Mouse (Mus musculus) neural tube, postnatal 0 days (tissue): ENCODE results near the gene Tbc1d14. TPM values are rescaled to one million over a fixed set of nuclear protein-coding genes. Genes with fewer than 3 reads are reported as not detected.

Source experiments
- polyA plus RNA-seq: library from polyadenylated mRNA; unstranded; fragments of >200 nt; fragmentation: Nextera tagmentation; extraction: Ambion mirVana; gene quantifications from 2 replicates; pipeline ENCODE4 v1.2.1, GENCODE M21; 2015

The Tbc1d14 gene
- polyA plus RNA-seq = 36.7 and 43.2 TPM in 2 replicates

DNA sequence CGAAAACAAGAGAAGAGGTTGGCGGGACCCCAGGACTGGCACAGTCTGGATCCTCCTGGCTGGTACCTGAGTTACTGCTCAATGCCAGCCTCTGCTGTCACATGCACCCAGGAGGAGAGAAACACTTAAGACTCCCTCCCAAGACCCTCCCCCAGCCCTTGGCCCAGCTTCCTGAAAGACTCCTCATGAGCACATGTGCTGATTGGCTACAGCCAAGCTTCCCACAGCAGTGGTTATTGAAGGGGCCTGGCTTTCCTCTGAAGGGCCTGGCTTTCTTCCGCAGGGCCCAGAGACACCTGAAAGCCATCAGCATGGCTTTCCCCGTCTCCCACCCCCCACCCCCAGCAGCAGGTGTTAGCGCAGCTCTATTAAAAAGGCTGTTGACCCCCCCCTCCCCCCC, at the start of gene Tbc1d14:
Tbc1d14 (minus strand) TSS at position 101 of the 400 bp plus-strand sequence.

DNA sequence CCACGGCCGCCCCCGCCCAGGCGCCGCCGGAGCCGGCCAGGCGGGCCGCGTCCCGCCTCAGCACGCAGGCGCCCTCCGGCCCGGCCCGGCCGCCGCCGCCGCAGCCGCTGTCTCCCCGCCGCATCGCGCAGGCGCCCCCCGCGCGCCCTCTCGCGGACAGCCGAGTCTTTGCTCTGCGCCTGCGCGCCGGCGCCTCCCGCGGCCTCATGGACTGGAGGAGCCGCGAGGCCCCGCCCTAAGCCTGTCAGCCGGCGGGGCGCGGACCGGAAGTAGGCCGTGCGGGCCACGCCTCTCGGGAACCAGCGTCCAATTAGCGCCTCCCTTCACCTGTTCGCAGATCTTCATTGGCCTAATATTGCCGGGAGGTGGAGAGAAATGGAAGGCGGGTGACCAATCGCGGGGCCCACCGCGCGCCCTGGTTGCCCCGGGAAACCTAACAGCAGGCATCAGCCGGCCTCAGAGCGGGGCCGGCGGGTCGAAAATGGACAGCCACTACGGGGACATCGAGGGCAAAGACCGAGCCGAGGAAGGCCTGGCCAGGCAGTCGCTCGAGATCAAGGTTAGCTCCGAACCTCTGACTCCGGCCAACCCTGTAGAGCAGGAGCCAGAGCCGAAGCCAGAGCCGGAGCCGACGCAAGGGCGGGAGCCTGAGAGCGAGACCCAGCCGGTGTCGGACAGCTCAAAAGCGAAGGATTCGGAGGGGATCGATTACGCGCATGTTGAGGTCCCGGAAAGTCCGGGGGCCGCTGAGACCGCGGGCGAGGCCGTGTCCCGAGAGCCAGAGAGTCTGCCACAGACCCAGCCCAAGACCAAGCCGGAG, 108.7 kb downstream of the Tbc1d14 start, which contains the start of the genes Tada2b and Ccdc96:
Tada2b (minus strand) TSS at position 115 of the 820 bp plus-strand sequence.
Ccdc96 (plus strand) TSS at position 418 of the 820 bp plus-strand sequence.

DNA sequence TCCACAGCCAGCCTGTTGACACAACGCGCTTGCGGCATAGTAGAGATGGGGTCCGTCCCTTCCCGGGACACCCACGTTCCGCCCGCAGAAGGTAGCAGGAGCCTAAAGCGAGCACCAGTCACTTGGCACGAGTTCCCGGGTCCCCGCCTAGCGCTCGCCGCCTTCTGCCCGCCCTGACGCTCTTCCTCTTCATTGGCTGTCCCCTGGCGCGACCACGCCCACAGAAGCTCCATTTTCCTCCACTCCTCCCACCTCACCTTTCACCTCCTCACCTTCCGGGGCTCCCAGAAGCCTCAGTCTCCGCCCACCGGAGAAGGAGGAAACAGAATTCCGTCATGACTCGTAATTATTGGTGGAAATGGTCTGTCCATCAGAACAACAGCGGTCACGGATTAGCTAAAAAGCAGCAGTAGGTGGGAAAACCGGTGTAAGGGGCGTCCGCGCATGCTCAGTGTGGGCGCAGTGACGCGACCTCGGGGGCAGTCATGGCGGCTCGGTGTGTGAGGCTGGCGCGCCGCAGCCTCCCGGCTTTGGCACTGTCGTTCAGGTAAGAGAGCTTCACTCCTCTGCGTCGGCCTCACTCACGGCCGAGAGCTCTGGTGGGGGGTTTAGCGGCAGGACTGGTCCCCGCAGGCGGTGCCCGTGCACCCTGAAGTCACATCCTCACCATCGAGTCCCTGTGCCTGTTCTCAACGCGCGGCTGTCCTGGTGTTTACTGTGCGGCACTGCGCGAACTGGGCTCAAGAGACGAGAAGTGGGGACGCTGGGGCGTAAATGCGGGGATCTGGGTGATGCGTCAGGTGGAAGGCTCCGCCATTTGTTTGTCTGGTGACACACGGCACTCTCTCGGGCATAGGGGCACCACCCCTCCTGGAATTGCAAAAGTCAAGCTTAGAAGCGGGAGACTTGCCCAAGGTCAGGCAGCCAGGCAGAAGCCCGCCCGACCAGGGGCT, 128.1 kb downstream of the Tbc1d14 start, which contains the start of gene Grpel1:
Grpel1 (plus strand) TSS at position 290 of the 953 bp plus-strand sequence.

Other genes starting within 250 kb of the Tbc1d14 start
- gene Sorcs2, start 195.1 kb downstream of the Tbc1d14 start, polyA plus RNA-seq = 12.1 and 15.5 TPM in 2 replicates
- gene Grpel1, start 128.3 kb downstream of the Tbc1d14 start, polyA plus RNA-seq = 43.8 and 46.8 TPM in 2 replicates
- gene Tada2b, start 109.0 kb downstream of the Tbc1d14 start, polyA plus RNA-seq = 3.1 and 3.3 TPM in 2 replicates
- 2.0 TPM in 2 replicates for gene Ccdc96, start 108.7 kb downstream of the Tbc1d14 start, polyA plus RNA-seq
- gene D5Ertd579e, start 102.7 kb upstream of the Tbc1d14 start, polyA plus RNA-seq = 20.4 and 20.7 TPM in 2 replicates
- 33.1 and 34.2 TPM in 2 replicates for gene Bloc1s4, start 155.4 kb upstream of the Tbc1d14 start, polyA plus RNA-seq
- 427 and 473 TPM in 2 replicates for gene Mrfap1, start 203.5 kb upstream of the Tbc1d14 start, polyA plus RNA-seq
- 18.6 and 20.0 TPM in 2 replicates for gene Man2b2, start 237.4 kb upstream of the Tbc1d14 start, polyA plus RNA-seq